In genomic region chr4:139879324-139879723, GRCm38 (mm10) we compare ENCODE assay signal across 22 mouse cellular contexts. TPM values are rescaled to one million over a fixed set of nuclear protein-coding genes. Genes with fewer than 3 reads are reported as not detected.
"Had no signal": no experiment of that assay in that cellular context is flagged by ENCODE, and none has a peak within 500 bp of the region (broad histone marks: within the 10 kb centered on the region; RNA-seq: fewer than 3 reads in every experiment).

No protein-coding gene starts in this region.

- ATAC-seq: liver, postnatal 0 days; lung, postnatal 0 days; midbrain, embryonic 13.5 days; midbrain, embryonic 15.5 days had no signal

- H3K4me1 ChIP-seq: liver, embryonic 15.5 days; lung, embryonic 15.5 days; megakaryocyte, embryonic 14.5 days; midbrain, embryonic 13.5 days; midbrain, embryonic 15.5 days; neural tube, embryonic 12.5 days; stomach, embryonic 15.5 days had no signal

- H3K9ac ChIP-seq: liver, embryonic 15.5 days; liver, postnatal 0 days; lung, embryonic 15.5 days; midbrain, embryonic 13.5 days; midbrain, embryonic 15.5 days; neural tube, embryonic 12.5 days; stomach, embryonic 15.5 days had no signal

- H3K27ac ChIP-seq: liver, embryonic 15.5 days; lung, embryonic 15.5 days; macrophage; midbrain, embryonic 13.5 days; midbrain, embryonic 15.5 days; neural tube, embryonic 12.5 days; stomach, embryonic 15.5 days; stomach, postnatal 0 days had no signal

- DNase-seq: liver, postnatal 0 days; lung, adult 2 months; lung, postnatal 14 days; lung, postnatal 36 days; right cerebral cortex, postnatal 14 days; thymus, adult 2 months; thymus, postnatal 25 days; thymus, postnatal 4 days had no signal

- H3K27me3 ChIP-seq: liver, embryonic 15.5 days; lung, embryonic 15.5 days; midbrain, embryonic 15.5 days; neural tube, embryonic 12.5 days; stomach, embryonic 15.5 days had no signal

- H3K4me2 ChIP-seq: liver, embryonic 15.5 days; lung, embryonic 15.5 days; midbrain, embryonic 13.5 days; midbrain, embryonic 15.5 days; neural tube, embryonic 12.5 days; stomach, embryonic 15.5 days had no signal

- H3K9me3 ChIP-seq: liver, embryonic 15.5 days; lung, embryonic 15.5 days; megakaryocyte, embryonic 14.5 days; midbrain, embryonic 13.5 days; midbrain, embryonic 15.5 days; neural tube, embryonic 12.5 days; stomach, embryonic 15.5 days had no signal

- H3K36me3 ChIP-seq: liver, embryonic 15.5 days; lung, embryonic 15.5 days; midbrain, embryonic 13.5 days; midbrain, embryonic 15.5 days; neural tube, embryonic 12.5 days; stomach, embryonic 15.5 days had no signal

- H3K4me3 ChIP-seq: liver, embryonic 15.5 days; lung, embryonic 15.5 days; megakaryocyte, embryonic 14.5 days; midbrain, embryonic 13.5 days; midbrain, embryonic 15.5 days; neural tube, embryonic 12.5 days; stomach, embryonic 15.5 days had no signal

RNA-seq across cellular contexts. Expression of gene Pax7, which starts 46.0 kb away (rescaled TPM):
- total RNA-seq: megakaryocyte progenitor cell, adult 5-6 weeks; monocyte, adult 5-6 weeks; neutrophil, adult 5-6 weeks had no signal
- polyA plus RNA-seq: liver, postnatal 0 days; lung, postnatal 0 days; macrophage; stomach, postnatal 0 days; urinary bladder, adult 2 months had no signal
